26 mouse cellular contexts compared by ENCODE assay signal in the genomic region with DNA sequence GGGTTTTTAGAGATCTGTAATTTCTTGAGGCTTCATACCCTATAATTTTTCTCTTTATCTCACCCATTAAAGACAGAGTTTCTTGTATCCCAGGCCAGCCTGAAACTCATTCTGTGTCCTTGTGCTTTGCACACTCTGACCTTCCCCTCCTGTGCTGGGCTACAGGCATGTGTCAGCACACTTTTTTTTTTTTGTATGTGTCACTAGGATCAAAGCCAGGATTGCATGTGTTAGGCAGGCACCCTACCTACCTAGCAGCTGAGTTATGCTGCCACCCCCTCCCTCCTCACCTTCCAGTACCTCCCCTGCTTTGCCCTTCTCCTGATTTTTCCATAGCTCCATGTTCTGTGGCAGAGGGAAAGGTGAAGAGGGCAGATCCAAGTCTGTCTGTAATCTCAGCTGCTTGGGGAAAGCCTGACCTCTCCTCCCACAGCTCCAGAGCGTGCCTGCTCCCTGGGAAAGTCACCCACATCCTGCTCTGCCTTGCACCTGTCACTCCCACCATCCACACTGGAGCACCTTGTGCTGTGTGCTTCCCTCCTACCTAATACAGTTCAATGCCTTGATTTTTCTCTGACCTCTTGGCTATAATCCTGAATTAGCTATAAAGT. TPM values are rescaled to one million over a fixed set of nuclear protein-coding genes. Genes with fewer than 3 reads are reported as not detected.
DNase-seq lines count a peak whose midpoint lies in the region; ATAC-seq and TF ChIP-seq lines count a peak whose summit lies in the region.
"Had no signal": no experiment of that assay in that cellular context is flagged by ENCODE, and none has a peak within 500 bp of the region (broad histone marks: within the 10 kb centered on the region; RNA-seq: fewer than 3 reads in every experiment).

No protein-coding gene starts in this region.

- no peak overlapping the region for H3K4me2 ChIP-seq in heart, embryonic 12.5 days
- no peak overlapping the region for H3K4me2 ChIP-seq in intestine, embryonic 16.5 days (ENCODE audit: low read depth, low read length)
- no peak overlapping the region for H3K4me2 ChIP-seq in intestine, postnatal 0 days (replicated peaks; ENCODE audit: low read depth)
- H3K4me2 ChIP-seq in midbrain, embryonic 16.5 days (ENCODE audit: low read length): no peak overlapping the region
- H3K4me2 ChIP-seq: embryonic facial prominence, embryonic 13.5 days; forebrain, embryonic 12.5 days; hindbrain, embryonic 12.5 days; limb, embryonic 12.5 days; liver, embryonic 13.5 days; midbrain, embryonic 12.5 days; neural tube, embryonic 12.5 days had no signal

- H3K4me1 ChIP-seq in heart, embryonic 12.5 days (replicated peaks): peaks cover 11% of the 10 kb centered on the region
- no peaks in the 10 kb centered on the region for H3K4me1 ChIP-seq in intestine, embryonic 16.5 days (ENCODE audit: control insufficient read depth, insufficient read depth, low read length)
- H3K4me1 ChIP-seq in intestine, postnatal 0 days (replicated peaks; ENCODE audit: control insufficient read depth, insufficient read depth, low read length): no peaks in the 10 kb centered on the region
- H3K4me1 ChIP-seq in midbrain, embryonic 16.5 days (ENCODE audit: control insufficient read depth, insufficient read depth, low read length): no peaks in the 10 kb centered on the region
- H3K4me1 ChIP-seq: embryonic facial prominence, embryonic 13.5 days; forebrain, embryonic 12.5 days; hindbrain, embryonic 12.5 days; limb, embryonic 12.5 days; midbrain, embryonic 12.5 days; neural tube, embryonic 12.5 days had no signal

- H3K27ac ChIP-seq in heart, embryonic 12.5 days (ENCODE audit: poor library complexity, severe bottlenecking): peak overlapping the region; percentile 65
- no peak overlapping the region for H3K27ac ChIP-seq in intestine, embryonic 16.5 days (ENCODE audit: low read length)
- no peak overlapping the region for H3K27ac ChIP-seq in intestine, postnatal 0 days (ENCODE audit: low read depth, low read length)
- H3K27ac ChIP-seq in midbrain, embryonic 16.5 days (ENCODE audit: low read length): no peak overlapping the region
- H3K27ac ChIP-seq: embryonic facial prominence, embryonic 13.5 days; forebrain, embryonic 12.5 days; hindbrain, embryonic 12.5 days; limb, embryonic 12.5 days; liver, embryonic 13.5 days; midbrain, embryonic 12.5 days; neural tube, embryonic 12.5 days had no signal

- intact Hi-C loops in heart, postnatal 10 days (cut with DNase I): no loop called here

- H3K4me3 ChIP-seq in heart, embryonic 12.5 days: no peak overlapping the region
- H3K4me3 ChIP-seq in intestine, embryonic 16.5 days (ENCODE audit: low read length): no peak overlapping the region
- no peak overlapping the region for H3K4me3 ChIP-seq in intestine, postnatal 0 days (ENCODE audit: low read depth, low read length)
- no peak overlapping the region for H3K4me3 ChIP-seq in midbrain, embryonic 16.5 days (ENCODE audit: low read depth, low read length)
- H3K4me3 ChIP-seq: embryonic facial prominence, embryonic 13.5 days; erythroblast, embryonic 14.5 days; forebrain, embryonic 12.5 days; hindbrain, embryonic 12.5 days; limb, embryonic 12.5 days; liver, embryonic 13.5 days; midbrain, embryonic 12.5 days; neural tube, embryonic 12.5 days had no signal

- ATAC-seq in heart, embryonic 12.5 days (ENCODE audit: insufficient number of reproducible peaks, low FRiP score): peak; percentile 53
- ATAC-seq in intestine, embryonic 16.5 days: peak; percentile 55; the same call in 1 of the 2 replicates
- ATAC-seq in intestine, postnatal 0 days: no peak
- no peak for ATAC-seq in midbrain, embryonic 16.5 days

- 39% methylated on average over 1 of the region's 1 CpGs for WGBS in heart, embryonic 12.5 days
- WGBS in intestine, embryonic 16.5 days: 63% methylated on average over 1 of the region's 1 CpGs
- 50% methylated on average over 1 of the region's 1 CpGs for WGBS in intestine, postnatal 0 days
- 83% methylated on average over 1 of the region's 1 CpGs for WGBS in midbrain, embryonic 16.5 days

- no peaks in the 10 kb centered on the region for H3K27me3 ChIP-seq in heart, embryonic 12.5 days (replicated peaks)
- no peaks in the 10 kb centered on the region for H3K27me3 ChIP-seq in intestine, embryonic 16.5 days (replicated peaks; ENCODE audit: control insufficient read depth, insufficient read depth, low read length)
- H3K27me3 ChIP-seq in intestine, postnatal 0 days (replicated peaks; ENCODE audit: control insufficient read depth, insufficient read depth, low read length): no peaks in the 10 kb centered on the region
- no peaks in the 10 kb centered on the region for H3K27me3 ChIP-seq in midbrain, embryonic 16.5 days (ENCODE audit: control insufficient read depth, insufficient read depth, low read depth, low read length)
- H3K27me3 ChIP-seq: embryonic facial prominence, embryonic 13.5 days; forebrain, embryonic 12.5 days; hindbrain, embryonic 12.5 days; limb, embryonic 12.5 days; liver, embryonic 13.5 days; midbrain, embryonic 12.5 days; neural tube, embryonic 12.5 days had no signal

- no peaks in the 10 kb centered on the region for H3K9me3 ChIP-seq in heart, embryonic 12.5 days (replicated peaks)
- H3K9me3 ChIP-seq in intestine, embryonic 16.5 days (ENCODE audit: control insufficient read depth, low read length): no peaks in the 10 kb centered on the region
- no peaks in the 10 kb centered on the region for H3K9me3 ChIP-seq in intestine, postnatal 0 days (ENCODE audit: control insufficient read depth)
- no peaks in the 10 kb centered on the region for H3K9me3 ChIP-seq in midbrain, embryonic 16.5 days (replicated peaks; ENCODE audit: control insufficient read depth, low read length, poor library complexity, severe bottlenecking)
- H3K9me3 ChIP-seq: embryonic facial prominence, embryonic 13.5 days; forebrain, embryonic 12.5 days; hindbrain, embryonic 12.5 days; limb, embryonic 12.5 days; liver, embryonic 13.5 days; midbrain, embryonic 12.5 days; neural tube, embryonic 12.5 days had no signal

- peaks cover 13% of the 10 kb centered on the region for H3K36me3 ChIP-seq in heart, embryonic 12.5 days
- H3K36me3 ChIP-seq in intestine, embryonic 16.5 days (ENCODE audit: control insufficient read depth, insufficient read depth, low read length): 0 out of 2 replicates have a peak, but pooled peaks cover 3% of the 10 kb centered on the region
- peaks cover 26% of the 10 kb centered on the region; the same call in 1 of the 2 replicates for H3K36me3 ChIP-seq in intestine, postnatal 0 days (ENCODE audit: control insufficient read depth, insufficient read depth)
- H3K36me3 ChIP-seq in midbrain, embryonic 16.5 days (ENCODE audit: control insufficient read depth, insufficient read depth, low read length): peaks cover 2% of the 10 kb centered on the region; the same call in 1 of the 2 replicates
- H3K36me3 ChIP-seq: forebrain, embryonic 12.5 days had no signal

- no peak overlapping the region for H3K9ac ChIP-seq in heart, embryonic 12.5 days
- H3K9ac ChIP-seq in intestine, embryonic 16.5 days (ENCODE audit: low read depth, low read length): no peak overlapping the region
- no peak overlapping the region for H3K9ac ChIP-seq in intestine, postnatal 0 days (ENCODE audit: low read depth, low read length)
- no peak overlapping the region for H3K9ac ChIP-seq in midbrain, embryonic 16.5 days (ENCODE audit: low read depth, low read length)
- H3K9ac ChIP-seq: embryonic facial prominence, embryonic 13.5 days; forebrain, embryonic 12.5 days; hindbrain, embryonic 12.5 days; limb, embryonic 12.5 days; liver, embryonic 13.5 days; midbrain, embryonic 12.5 days; neural tube, embryonic 12.5 days had no signal

- no peak for TF ChIP-seq CTCF in intestine, postnatal 0 days (IDR thresholded peaks at IDR 0.05; ENCODE audit: low read depth)

- no peak for DNase-seq in heart, postnatal 10 days
- peak; percentile 37 for DNase-seq in adrenal gland, adult 8-10 months
- DNase-seq in adrenal gland, postnatal 10 days: peak; percentile 37
- DNase-seq in retina, postnatal 1 day: no peak
- DNase-seq: cerebellum, adult 2 months; cerebellum, postnatal 36 days; embryo, embryonic 11 days; kidney, adult 9 months; kidney, postnatal 25 days; liver, embryonic 13.5 days; lung, adult 2 months; lung, postnatal 14 days; right cerebral cortex, postnatal 25 days; thymus, postnatal 25 days had no signal

RNA-seq across cellular contexts. Expression of a gene that starts 46.6 kb away (rescaled TPM):
- polyA plus RNA-seq in heart, embryonic 12.5 days (2016; fragmentation: Nextera tagmentation; extraction: Ambion mirVana): 4.9 and 5.0 TPM in 2 replicates
- total RNA-seq in heart, postnatal 10 days (2021): 1 to 10 TPM; 3.5 to 3.9 TPM
- 0.91 and 2.1 TPM in 2 replicates for polyA plus RNA-seq in intestine, embryonic 16.5 days (2015; fragmentation: Nextera tagmentation; extraction: Ambion mirVana)
- polyA plus RNA-seq in intestine, postnatal 0 days (2015; fragmentation: Nextera tagmentation; extraction: Ambion mirVana): 3.5 and 4.3 TPM in 2 replicates
- 1 to 10 TPM; 2.0 to 5.3 (median 2.6) TPM for total RNA-seq in adrenal gland, adult 8-10 months (2022)
- total RNA-seq in adrenal gland, postnatal 10 days (2021): 1 to 10 TPM; 2.8 to 2.9 TPM
- 5.5 and 6.8 TPM in 2 replicates for polyA plus RNA-seq in midbrain, embryonic 16.5 days (2015; fragmentation: Nextera tagmentation; extraction: Ambion mirVana)
- total RNA-seq: monocyte, adult 5-6 weeks had no signal

RNA-seq across cellular contexts. Expression of a gene that starts 46.8 kb away (rescaled TPM):
- 38.3 and 40.0 TPM in 2 replicates for polyA plus RNA-seq in heart, embryonic 12.5 days (2016; fragmentation: Nextera tagmentation; extraction: Ambion mirVana)
- 10 to 100 TPM; 25.9 to 27.9 TPM for total RNA-seq in heart, postnatal 10 days (2021)
- 16.3 and 21.7 TPM in 2 replicates for polyA plus RNA-seq in intestine, embryonic 16.5 days (2015; fragmentation: Nextera tagmentation; extraction: Ambion mirVana)
- 26.3 and 26.5 TPM in 2 replicates for polyA plus RNA-seq in intestine, postnatal 0 days (2015; fragmentation: Nextera tagmentation; extraction: Ambion mirVana)
- total RNA-seq in adrenal gland, adult 8-10 months (2022): 10 to 100 TPM; 17.7 to 23.7 (median 19.7) TPM
- 10 to 100 TPM; 19.4 to 23.0 TPM for total RNA-seq in adrenal gland, postnatal 10 days (2021)
- 71.9 and 79.0 TPM in 2 replicates for polyA plus RNA-seq in midbrain, embryonic 16.5 days (2015; fragmentation: Nextera tagmentation; extraction: Ambion mirVana)

Comparison
In these comparisons a context has a peak if more than half of its experiments do, and no peak if none do; other contexts are left out.
1. ATAC-seq: peak in heart, embryonic 12.5 days (single experiment) and intestine, embryonic 16.5 days (single experiment); none in intestine, postnatal 0 days (single experiment) and midbrain, embryonic 16.5 days (single experiment).
2. DNase-seq: peak in adrenal gland, adult 8-10 months (single experiment) and adrenal gland, postnatal 10 days (single experiment); none in heart, postnatal 10 days (0 of 2) and retina, postnatal 1 day (single experiment).